Mouse (Mus musculus): ENCODE results near the gene Rspo4. TPM values are rescaled to one million over a fixed set of nuclear protein-coding genes. Genes with fewer than 3 reads are reported as not detected.
A peak's percentile ranks its signal among the peaks of the same experiment; 100 is the strongest.

Rspo4 gene
- total RNA-seq, 4 experiments from 2014 or later = not detected

DNA sequence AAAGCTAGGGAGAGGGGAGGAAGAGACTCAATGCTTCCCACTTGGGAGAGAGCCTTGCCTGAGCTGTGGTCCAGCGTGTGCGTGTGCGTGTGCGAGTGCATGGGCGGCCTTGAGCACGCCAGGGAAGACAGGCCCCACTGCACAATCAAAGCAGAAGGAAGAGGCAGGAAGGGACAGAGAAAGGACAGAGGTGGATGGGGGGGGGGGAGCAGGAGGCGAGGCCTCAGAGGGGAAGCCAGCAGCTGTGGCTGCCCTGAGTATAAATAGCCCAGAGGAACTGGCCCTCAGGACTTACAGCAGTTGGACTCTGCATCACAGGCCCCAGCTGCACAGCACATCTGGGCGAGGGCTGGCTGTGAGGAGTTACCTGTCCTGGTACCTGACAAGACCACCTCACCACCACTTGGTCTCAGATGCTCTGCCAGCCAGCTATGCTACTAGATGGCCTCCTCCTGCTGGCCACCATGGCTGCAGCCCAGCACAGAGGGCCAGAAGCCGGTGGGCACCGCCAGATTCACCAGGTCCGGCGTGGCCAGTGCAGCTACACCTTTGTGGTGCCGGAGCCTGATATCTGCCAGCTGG lies 68.3 kb downstream of the Rspo4 start, which contains the start of gene Angpt4:
Gene Angpt4 (plus strand): TSS at position 292 of the 582 bp plus-strand sequence.
- DNase-seq (ENCODE audit: low spot score) = no peak

DNA sequence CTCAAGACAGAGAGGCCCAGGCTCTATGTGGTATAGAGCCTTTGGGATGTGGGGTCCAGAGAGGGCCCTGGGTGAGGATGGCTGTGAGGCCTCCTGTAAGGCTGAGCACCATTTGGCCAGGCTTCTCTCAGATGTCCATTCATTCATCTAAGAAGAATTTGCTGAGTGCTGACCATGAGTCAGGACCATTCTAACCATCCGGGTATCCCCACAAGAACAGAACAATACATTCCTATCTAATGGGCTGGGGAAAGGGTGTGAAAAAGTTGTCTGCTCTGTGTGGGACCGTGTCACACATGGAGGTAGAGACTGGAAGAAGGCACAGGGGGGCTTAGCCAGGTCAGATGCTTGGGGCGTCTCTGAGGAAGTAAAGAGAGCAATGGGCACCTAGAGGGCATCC lies 69.0 kb downstream of the Rspo4 start:
- no peak for DNase-seq (ENCODE audit: low spot score)

DNA sequence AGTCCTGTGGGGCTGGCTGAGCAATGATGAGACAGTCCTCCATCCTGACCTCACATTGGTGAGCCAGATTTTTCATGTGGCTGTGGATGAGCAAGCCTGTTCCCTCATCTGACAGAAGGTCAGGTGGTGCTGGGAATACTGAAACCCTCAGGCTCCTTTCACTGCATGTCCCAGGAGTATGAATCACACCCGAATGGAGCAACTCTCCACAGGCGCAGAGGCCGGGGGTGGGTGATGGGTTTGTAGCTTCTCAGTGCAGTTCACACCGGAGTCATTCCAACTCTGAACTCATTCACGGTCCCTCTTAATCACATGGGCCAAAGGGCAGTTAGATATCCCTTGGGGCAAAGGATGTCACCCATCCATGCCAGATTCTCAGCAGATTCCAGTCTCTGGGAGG lies 71.4 kb downstream of the Rspo4 start:
- no peak for DNase-seq (ENCODE audit: low spot score)

DNA sequence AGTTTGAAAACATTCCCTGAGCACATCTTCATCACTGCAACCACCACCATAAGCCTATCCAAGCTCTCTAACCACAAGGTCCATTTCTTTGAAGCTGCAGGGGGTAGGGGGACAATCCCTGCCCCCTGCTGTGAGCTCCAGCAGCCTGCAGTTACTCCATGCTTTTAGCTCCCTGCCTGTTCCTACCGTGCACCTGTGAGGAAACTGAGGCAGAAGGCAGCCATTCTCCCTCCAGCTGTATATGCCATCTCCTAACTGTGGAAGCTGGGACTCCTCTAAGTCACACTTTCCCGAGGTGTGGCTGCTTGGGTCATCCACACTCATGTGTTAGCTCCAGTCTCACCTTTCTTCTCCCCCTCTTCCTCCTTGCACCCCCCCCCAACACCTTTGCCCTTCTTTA lies 72.4 kb downstream of the Rspo4 start:
- no peak for DNase-seq (ENCODE audit: low spot score)

- DNase-seq (ENCODE audit: low spot score) = no peak
These were observed 73.5 kb downstream of the Rspo4 start for GRCm38 (mm10) chr2:151916061-151916831.

DNA sequence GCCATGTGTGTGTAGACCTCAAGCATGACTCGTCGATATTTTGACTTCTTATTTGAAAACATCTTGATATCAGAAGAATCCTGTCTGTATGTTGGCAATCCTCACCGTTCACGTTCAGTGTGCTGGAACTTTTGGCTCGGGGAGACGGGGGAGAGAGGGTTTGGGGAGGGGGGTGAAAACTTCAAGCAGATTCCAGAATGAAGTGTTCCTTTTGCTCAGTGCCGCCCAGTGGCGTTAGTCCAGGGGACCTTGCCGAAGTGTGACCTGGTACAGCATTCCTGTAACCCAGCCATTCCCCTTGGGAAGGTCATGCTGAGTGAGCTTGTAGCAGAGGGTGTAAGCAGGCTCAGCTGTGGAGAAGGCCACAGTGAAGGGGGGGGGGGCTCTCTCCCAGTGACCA lies 76.4 kb downstream of the Rspo4 start:
- DNase-seq (ENCODE audit: low spot score) = no peak

- no peak for DNase-seq (ENCODE audit: low spot score)
These were observed 78.3 kb downstream of the Rspo4 start for GRCm38 (mm10) chr2:151921068-151921467.

DNA sequence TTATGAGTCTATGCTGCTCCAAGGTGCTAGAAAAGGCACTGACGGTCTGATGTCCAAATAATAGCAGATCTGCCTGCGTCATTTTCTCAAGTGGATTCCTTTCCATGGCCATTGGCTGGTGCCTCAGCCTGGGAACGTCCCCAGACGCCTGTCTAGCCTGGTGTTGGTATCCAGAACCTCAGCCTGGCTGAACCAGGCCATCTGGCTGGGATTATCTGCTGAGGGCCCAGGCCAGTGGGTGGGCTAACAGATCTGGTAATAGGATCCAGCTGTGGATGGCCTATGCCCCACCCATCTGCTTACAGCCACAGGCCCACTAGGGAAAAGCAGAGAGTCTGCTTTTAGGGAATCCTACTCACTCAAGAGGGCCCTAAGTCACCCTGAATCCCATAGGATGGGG lies 78.9 kb downstream of the Rspo4 start:
- peak; percentile 58 for DNase-seq (ENCODE audit: low spot score)

Other genes with a start within 250 kb of the Rspo4 start
- 1 to 10 TPM; 4.1 to 6.1 (median 4.5) TPM for gene Snph, start 210.3 kb upstream of the Rspo4 start, total RNA-seq (2022)
- not detected for gene Rad21l, start 174.4 kb upstream of the Rspo4 start, total RNA-seq (2022)
- gene Tmem74b, start 140.9 kb upstream of the Rspo4 start, total RNA-seq (2022) = 1 to 10 TPM; 5.7 to 8.2 (median 5.9) TPM
- 10 to 100 TPM; 22.2 to 28.1 (median 23.1) TPM for gene Psmf1, start 98.7 kb upstream of the Rspo4 start, total RNA-seq (2022)
- under 1 TPM in 3 of 4 experiments, not detected in 1; 0.14 to 0.22 (median 0.16) TPM for gene Angpt4, start 68.3 kb downstream of the Rspo4 start, total RNA-seq (2022)
- gene Fam110a, start 137.3 kb downstream of the Rspo4 start, total RNA-seq (2022) = 1 to 10 TPM; 2.8 to 5.0 (median 4.3) TPM
- gene Slc52a3, start 153.6 kb downstream of the Rspo4 start, total RNA-seq (2022) = 1 to 10 TPM; 1.2 to 4.2 (median 2.3) TPM
- gene Scrt2, start 238.6 kb downstream of the Rspo4 start, total RNA-seq (2022) = not detected

Measured in heart, adult 8-10 months (tissue).